Mouse (Mus musculus) lung, postnatal 0 days (tissue): Measurements from ENCODE around the gene Crocc.

Source experiments
- CTCF ChIP-seq: IDR thresholded peaks from 2 replicates; pipeline ENCODE4 v1.5.1; 2016; ENCODE audit warnings: antibody characterized with exemption, mild to moderate bottlenecking
- EP300 ChIP-seq: IDR thresholded peaks from 2 replicates; pipeline ENCODE4 v1.6.1; 2016; ENCODE audit warnings: antibody characterized with exemption, mild to moderate bottlenecking, control low read depth

DNA sequence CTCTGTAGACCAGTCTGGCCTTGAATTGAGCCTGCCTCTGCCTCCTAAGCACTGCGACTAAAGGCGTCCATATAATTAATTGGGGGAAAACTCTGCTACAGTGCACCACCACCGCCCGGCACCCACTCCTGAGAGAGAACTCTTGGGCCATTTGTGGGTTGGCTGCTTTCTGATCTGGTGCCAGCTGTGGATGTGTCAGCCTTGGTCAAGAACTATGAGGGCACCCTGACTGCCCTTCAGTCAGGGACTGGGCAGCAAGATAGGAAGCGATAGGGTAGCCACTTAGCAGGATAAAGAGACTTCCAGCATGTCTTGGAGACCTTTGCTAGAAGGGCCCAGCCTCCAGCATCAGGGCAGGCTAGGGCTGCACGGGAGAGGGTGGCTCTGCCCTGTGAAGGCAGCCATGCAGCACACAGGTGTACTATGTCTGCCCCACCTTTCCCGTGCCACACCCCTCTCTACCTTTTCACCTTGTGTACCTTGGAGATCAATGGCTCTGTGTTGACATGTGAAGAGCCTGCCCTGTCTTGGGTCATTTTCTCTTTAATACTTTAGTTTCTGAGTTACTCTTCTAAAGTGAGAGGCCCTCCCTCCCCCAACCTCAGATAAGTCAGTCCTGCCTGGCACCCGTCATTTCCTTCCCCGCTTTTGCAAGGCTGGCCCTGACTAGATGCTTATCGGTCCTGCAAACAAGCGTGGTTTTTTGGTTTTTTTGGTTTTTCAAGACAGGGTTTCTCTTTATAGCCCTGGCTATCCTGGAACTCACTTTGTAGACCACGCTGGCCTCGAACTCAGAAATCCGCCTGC lies 82.3 kb downstream of the Crocc start:
- TF ChIP-seq EP300 (no peak), CTCF (no peak)
